Mouse (Mus musculus): Measurements from ENCODE around the gene Fgfr2.

- no peak for TF ChIP-seq MAX (IDR thresholded peaks at IDR 0.05)
- no peak for TF ChIP-seq USF1 (IDR thresholded peaks at IDR 0.05; ENCODE audit: low read depth)
These were observed 2403.1 kb downstream of the Fgfr2 start for GRCm38 (mm10) chr7:130719931-130720598.
